Mouse (Mus musculus) c-Kit-positive CD71-positive TER-119-negative erythroid progenitor cells, embryonic 14.5 days (primary cell): Measurements from ENCODE around the gene Tnfsfm13.
"Not testable (repeated sequence)": the region's sequence is repeated elsewhere in the genome, so short reads cannot be mapped to it uniquely, and the experiment has no call there.

ENCODE experiments used
- DNase-seq: peaks from one replicate; pipeline ENCODE4 v3.0.0-alpha.2; 2013; ENCODE audit warnings: low read depth

Gene Tnfsfm13

GRCm38 (mm10) chr11:69695361-69696181, at the start of gene Tnfsfm13, which contains the start of gene Tnfsf12:
Gene Tnfsfm13, minus strand, starts transcription at chr11:69696098.
Gene Tnfsf12, minus strand, starts transcription at chr11:69695849.
- DNase-seq, result no peak

- DNase-seq, result not testable (repeated sequence)
Measured at GRCm38 (mm10) chr11:69731408-69731807, 35.5 kb upstream of the Tnfsfm13 start.

- DNase-seq, result peak; percentile 73
Measured at GRCm38 (mm10) chr11:69729063-69729462, 33.2 kb upstream of the Tnfsfm13 start.

- no peak for DNase-seq
Measured at GRCm38 (mm10) chr11:69725951-69726350, 30.1 kb upstream of the Tnfsfm13 start.

GRCm38 (mm10) chr11:69723074-69723473, 27.2 kb upstream of the Tnfsfm13 start:
- DNase-seq, result no peak

- no peak for DNase-seq
Measured at GRCm38 (mm10) chr11:69720852-69721251, 25.0 kb upstream of the Tnfsfm13 start.

GRCm38 (mm10) chr11:69719423-69719822, 23.5 kb upstream of the Tnfsfm13 start:
- no peak for DNase-seq

- peak; percentile 52 for DNase-seq
Measured at GRCm38 (mm10) chr11:69718661-69719060, 22.8 kb upstream of the Tnfsfm13 start.

GRCm38 (mm10) chr11:69716953-69717352, 21.1 kb upstream of the Tnfsfm13 start:
- no peak for DNase-seq

GRCm38 (mm10) chr11:69715929-69716328, 20.0 kb upstream of the Tnfsfm13 start:
- DNase-seq, result no peak

GRCm38 (mm10) chr11:69715482-69715881, 19.6 kb upstream of the Tnfsfm13 start:
- no peak for DNase-seq

GRCm38 (mm10) chr11:69714636-69715329, 18.9 kb upstream of the Tnfsfm13 start:
- no peak for DNase-seq

GRCm38 (mm10) chr11:69712954-69713672, 17.2 kb upstream of the Tnfsfm13 start:
- DNase-seq, result no peak

GRCm38 (mm10) chr11:69711082-69711481, 15.2 kb upstream of the Tnfsfm13 start:
- DNase-seq, result no peak

GRCm38 (mm10) chr11:69710470-69710869, 14.6 kb upstream of the Tnfsfm13 start:
- no peak for DNase-seq

GRCm38 (mm10) chr11:69709554-69710446, 13.9 kb upstream of the Tnfsfm13 start:
- DNase-seq, result no peak

- no peak for DNase-seq
Measured at GRCm38 (mm10) chr11:69708614-69709265, 12.8 kb upstream of the Tnfsfm13 start.

GRCm38 (mm10) chr11:69707873-69708381, 12.0 kb upstream of the Tnfsfm13 start:
- no peak for DNase-seq

GRCm38 (mm10) chr11:69707480-69707847, 11.6 kb upstream of the Tnfsfm13 start:
- no peak for DNase-seq

GRCm38 (mm10) chr11:69706775-69707479, 11.0 kb upstream of the Tnfsfm13 start:
- no peak for DNase-seq
